Mouse (Mus musculus) left cerebral cortex, adult 2 months (tissue): Measurements from ENCODE around the gene Lcorl. TPM values are rescaled to one million over a fixed set of nuclear protein-coding genes. Genes with fewer than 3 reads are reported as not detected.

Source experiments
- DNase-seq, 2 experiments: peaks; one replicate each; pipeline ENCODE4 v3.0.0; 2021 to 2022; ENCODE audit warnings: low spot score in 2 of 2, mixed read lengths in 1 of 2; ENCODE audit errors: extremely low spot score in 1 of 2
- H3K27ac ChIP-seq: fragments of 200-600 bp; 2 replicates; pipeline ENCODE4 v1.8.1; 2022
- H3K4me3 ChIP-seq: fragments of 200-600 bp; 2 replicates; pipeline ENCODE4 v1.8.1; 2022
- CTCF ChIP-seq: fragments of 200-600 bp; IDR thresholded peaks from 2 replicates; pipeline ENCODE4 v1.8.1; 2022; ENCODE audit warnings: antibody characterized with exemption, mild to moderate bottlenecking, moderate library complexity
- intact Hi-C: fragments of 180-260 bp; cut with DNase I; formaldehyde crosslinking; loops from one replicate; pipeline ENCODE4 v1.15.1; 2025
- total RNA-seq, 2 experiments: library from RNA; stranded (reverse); gene quantifications; 2 replicates each; pipeline ENCODE4 v1.2.3; 2021

Lcorl gene
- total RNA-seq, 2 experiments from 2014 or later: 31.2 to 32.2 TPM

- intact Hi-C loops: loop anchor here (5.0 to 10.0 kb wide), 3 partner anchors 98 to 492 kb away; partner anchors contain the start of gene Med28
- TF ChIP-seq CTCF: peak; percentile 30
- DNase-seq: peak; percentile 45 to 48
- Histone ChIP-seq H3K4me3 (peak overlapping the region; percentile 77), H3K27ac (peak overlapping the region; percentile 94)
These were observed 1.7 kb downstream of the Lcorl start for GRCm38 (mm10) chr5:45855526-45856302.

GRCm38 (mm10) chr5:45844723-45845122, 12.7 kb downstream of the Lcorl start:
- DNase-seq: no peak
- no peak overlapping the region for H3K4me3 ChIP-seq
- intact Hi-C loops: no loop called here
- no peak for TF ChIP-seq CTCF
- no peak overlapping the region for H3K27ac ChIP-seq

GRCm38 (mm10) chr5:45835131-45835530, 22.3 kb downstream of the Lcorl start:
- TF ChIP-seq CTCF: no peak
- H3K27ac ChIP-seq: no peak overlapping the region
- intact Hi-C loops: no loop called here

GRCm38 (mm10) chr5:45811527-45811926, 45.9 kb downstream of the Lcorl start:
- Histone ChIP-seq H3K27ac (no peak overlapping the region), H3K4me3 (no peak overlapping the region)
- no peak for DNase-seq
- intact Hi-C loops: no loop called here
- TF ChIP-seq CTCF: no peak

More at GRCm38 (mm10) chr5:45835131-45835530, 22.3 kb downstream of the Lcorl start:
- H3K4me3 ChIP-seq: no peak overlapping the region
- no peak for DNase-seq

GRCm38 (mm10) chr5:45791864-45792263, 65.6 kb downstream of the Lcorl start:
- no peak for DNase-seq
- TF ChIP-seq CTCF: no peak
- no peak overlapping the region for H3K4me3 ChIP-seq
- no peak overlapping the region for H3K27ac ChIP-seq
- intact Hi-C loops: no loop called here

GRCm38 (mm10) chr5:45790221-45790620, 67.2 kb downstream of the Lcorl start:
- intact Hi-C loops: no loop called here
- DNase-seq: no peak
- TF ChIP-seq CTCF: no peak
- Histone ChIP-seq H3K4me3 (no peak overlapping the region), H3K27ac (no peak overlapping the region)

- intact Hi-C loops: loop anchor here (5.0 kb wide), 1 partner anchor 100 kb away; the partner anchor contains the start of gene Lcorl
- Histone ChIP-seq H3K27ac (no peak overlapping the region), H3K4me3 (no peak overlapping the region)
- no peak for DNase-seq
- peak; percentile 71 for TF ChIP-seq CTCF
These were observed 99.8 kb downstream of the Lcorl start for GRCm38 (mm10) chr5:45757502-45758121.

GRCm38 (mm10) chr5:45737911-45738310, 119.5 kb downstream of the Lcorl start:
- Histone ChIP-seq H3K4me3 (no peak overlapping the region), H3K27ac (no peak overlapping the region)
- no peak for TF ChIP-seq CTCF
- intact Hi-C loops: no loop called here
- no peak for DNase-seq

GRCm38 (mm10) chr5:45733751-45734150, 123.7 kb downstream of the Lcorl start:
- Histone ChIP-seq H3K27ac (no peak overlapping the region), H3K4me3 (no peak overlapping the region)
- no peak for DNase-seq
- intact Hi-C loops: no loop called here
- no peak for TF ChIP-seq CTCF

- Histone ChIP-seq H3K27ac (no peak overlapping the region), H3K4me3 (no peak overlapping the region)
- intact Hi-C loops: no loop called here
- DNase-seq: no peak
- no peak for TF ChIP-seq CTCF
These were observed 138.4 kb downstream of the Lcorl start for GRCm38 (mm10) chr5:45718848-45719488.

- intact Hi-C loops: no loop called here
- DNase-seq: no peak
These were observed 147.8 kb downstream of the Lcorl start for GRCm38 (mm10) chr5:45709653-45710052.

GRCm38 (mm10) chr5:45706811-45707210, 150.6 kb downstream of the Lcorl start:
- intact Hi-C loops: no loop called here
- no peak for DNase-seq
- TF ChIP-seq CTCF: no peak
- Histone ChIP-seq H3K27ac (no peak overlapping the region), H3K4me3 (no peak overlapping the region)

More at GRCm38 (mm10) chr5:45709653-45710052, 147.8 kb downstream of the Lcorl start:
- Histone ChIP-seq H3K27ac (no peak overlapping the region), H3K4me3 (no peak overlapping the region)
- no peak for TF ChIP-seq CTCF
